Mouse (Mus musculus): ENCODE measurements around the gene Tmem97.
"Not testable (repeated sequence)": the region's sequence is repeated elsewhere in the genome, so short reads cannot be mapped to it uniquely, and the experiment has no call there.

The Tmem97 gene

GRCm38 (mm10) chr11:78550168-78551058, at the start of gene Tmem97:
TSS of gene Tmem97 (minus strand) at chr11:78550777.
- peak; percentile 97 for DNase-seq

- no peak for DNase-seq
Measured at GRCm38 (mm10) chr11:78600051-78600450, 49.5 kb upstream of the Tmem97 start.

GRCm38 (mm10) chr11:78598763-78599415, 48.3 kb upstream of the Tmem97 start:
- no peak for DNase-seq

GRCm38 (mm10) chr11:78596750-78597149, 46.2 kb upstream of the Tmem97 start:
- no peak for DNase-seq

GRCm38 (mm10) chr11:78595773-78596172, 45.2 kb upstream of the Tmem97 start:
- no peak for DNase-seq

GRCm38 (mm10) chr11:78594271-78594964, 43.8 kb upstream of the Tmem97 start:
- DNase-seq: no peak

- not testable (repeated sequence) for DNase-seq
Measured at GRCm38 (mm10) chr11:78587677-78588076, 37.1 kb upstream of the Tmem97 start.

GRCm38 (mm10) chr11:78586099-78586498, 35.5 kb upstream of the Tmem97 start:
- DNase-seq: no peak

GRCm38 (mm10) chr11:78582848-78583247, 32.3 kb upstream of the Tmem97 start:
- no peak for DNase-seq

GRCm38 (mm10) chr11:78574975-78575374, 24.4 kb upstream of the Tmem97 start:
- DNase-seq: no peak

- DNase-seq: no peak
Measured at GRCm38 (mm10) chr11:78574536-78574935, 24.0 kb upstream of the Tmem97 start.

GRCm38 (mm10) chr11:78574031-78574430, 23.5 kb upstream of the Tmem97 start:
- DNase-seq: not testable (repeated sequence)

- no peak for DNase-seq
Measured at GRCm38 (mm10) chr11:78571854-78572253, 21.3 kb upstream of the Tmem97 start.

- no peak for DNase-seq
Measured at GRCm38 (mm10) chr11:78571441-78571840, 20.9 kb upstream of the Tmem97 start.

- no peak for DNase-seq
Measured at GRCm38 (mm10) chr11:78569806-78570205, 19.2 kb upstream of the Tmem97 start.

- no peak for DNase-seq
Measured at GRCm38 (mm10) chr11:78568827-78569226, 18.2 kb upstream of the Tmem97 start.

- DNase-seq: no peak
Measured at GRCm38 (mm10) chr11:78567614-78568013, 17.0 kb upstream of the Tmem97 start.

GRCm38 (mm10) chr11:78566775-78567174, 16.2 kb upstream of the Tmem97 start:
- no peak for DNase-seq

GRCm38 (mm10) chr11:78560447-78560846, 9.9 kb upstream of the Tmem97 start:
- DNase-seq: peak; percentile 78

- DNase-seq: no peak
Measured at GRCm38 (mm10) chr11:78557241-78557640, 6.7 kb upstream of the Tmem97 start.

- no peak for DNase-seq
Measured at GRCm38 (mm10) chr11:78556070-78556469, 5.5 kb upstream of the Tmem97 start.

- no peak for DNase-seq
Measured at GRCm38 (mm10) chr11:78555623-78556022, 5.0 kb upstream of the Tmem97 start.

GRCm38 (mm10) chr11:78551059-78551398, 452 bp upstream of the Tmem97 start:
- DNase-seq: no peak

Data from cerebellum, adult 9-10 months (tissue).